Mouse (Mus musculus) kidney, adult 9 months (tissue): ENCODE measurements around the gene S100a4.
A peak's percentile ranks its signal among the peaks of the same experiment; 100 is the strongest.

Source experiments
- DNase-seq: peaks from one replicate; pipeline ENCODE4 v3.0.0; 2022

The S100a4 gene

DNA sequence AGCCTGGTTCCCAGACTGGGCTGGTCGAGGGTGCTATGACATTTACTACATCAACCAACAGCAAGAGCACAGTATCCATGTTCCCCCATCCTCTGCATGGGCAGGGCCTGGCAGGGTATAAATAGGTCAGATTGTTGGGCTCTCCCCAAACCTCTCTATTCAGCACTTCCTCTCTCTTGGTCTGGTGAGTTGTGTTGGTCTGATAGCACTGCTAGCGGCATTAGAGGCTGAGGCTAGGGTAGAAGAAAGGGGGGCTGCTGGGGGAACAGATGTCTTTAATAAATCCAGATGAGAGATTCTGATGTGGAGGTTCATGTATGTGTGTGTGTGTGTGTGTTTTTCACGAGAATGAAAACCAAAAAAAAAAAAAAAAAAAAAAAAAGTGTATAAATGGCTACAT is at the start of gene S100a4:
TSS of gene S100a4 (plus strand) at position 149 of the 400 bp plus-strand sequence.
- no peak for DNase-seq

DNA sequence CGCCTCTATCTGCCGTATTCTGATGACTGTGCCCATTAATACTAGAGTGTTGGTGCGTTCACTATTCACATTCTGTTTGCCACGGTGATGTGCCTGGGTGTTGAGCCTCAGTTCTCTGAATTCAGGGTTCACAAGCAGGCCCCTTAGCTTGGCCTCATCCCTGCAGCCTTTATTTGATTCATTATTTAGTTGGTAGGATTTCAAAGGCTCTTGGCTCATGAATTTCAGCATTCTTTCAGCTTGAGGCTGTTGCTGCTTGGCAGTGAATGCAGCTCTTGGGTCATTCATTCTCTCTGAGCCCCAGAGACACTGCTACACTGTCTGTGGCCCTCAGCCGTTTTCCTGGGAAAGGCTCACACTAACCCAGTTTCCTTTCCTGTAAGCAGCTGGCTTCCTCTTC is 47.6 kb upstream of the S100a4 start:
- no peak for DNase-seq

DNA sequence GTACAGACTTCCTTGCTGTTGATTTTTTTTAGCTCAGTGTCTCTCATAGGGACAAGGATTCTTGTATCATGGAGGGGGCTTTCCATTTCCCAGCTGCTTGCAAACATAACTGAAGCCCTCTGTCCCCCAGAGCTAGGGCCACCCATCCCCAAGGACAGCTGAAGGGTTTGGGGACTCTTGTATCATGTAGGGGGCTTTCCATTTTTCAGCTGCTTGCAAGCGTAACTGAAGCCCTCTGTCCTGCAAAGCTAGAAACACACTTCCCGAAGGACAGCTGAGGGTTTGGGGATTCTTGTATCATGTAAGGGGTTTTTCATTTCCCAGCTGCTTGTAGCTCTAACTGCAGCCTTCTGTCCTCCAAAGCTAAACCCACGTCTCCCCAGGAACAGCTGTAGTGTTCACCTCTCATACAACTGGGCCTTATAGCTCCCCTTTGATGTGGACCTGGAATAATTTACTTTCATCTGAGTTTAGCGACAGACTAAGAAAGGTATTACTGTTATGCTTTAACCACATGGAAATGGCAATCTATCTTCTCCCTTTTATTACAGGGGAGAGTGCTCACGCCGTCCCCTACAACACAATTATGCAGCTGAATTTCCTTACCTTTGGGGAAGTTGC is 43.5 kb upstream of the S100a4 start, which contains the start of gene S100a3:
TSS of gene S100a3 (plus strand) at position 571 of the 621 bp plus-strand sequence.
- no peak for DNase-seq

DNA sequence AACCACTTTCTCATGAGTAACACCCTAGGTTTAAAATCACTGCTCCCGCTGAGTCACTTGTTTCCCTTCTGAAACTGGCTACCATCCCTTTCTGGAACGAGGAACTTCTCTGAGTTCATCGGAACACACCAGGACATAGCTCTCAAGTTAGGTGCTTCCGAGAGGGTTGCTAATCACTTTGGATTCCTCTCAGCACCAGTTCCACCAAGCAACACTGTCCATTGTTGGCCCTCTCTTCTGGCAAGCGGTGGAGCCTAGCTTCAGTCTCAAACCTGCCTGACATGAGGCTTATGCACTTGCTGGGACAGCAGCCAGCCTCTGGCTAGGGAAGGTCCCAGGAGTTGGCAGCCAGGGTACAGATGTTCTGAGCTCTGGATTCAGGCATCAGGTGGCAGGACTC is 28.9 kb upstream of the S100a4 start:
- DNase-seq: no peak

DNA sequence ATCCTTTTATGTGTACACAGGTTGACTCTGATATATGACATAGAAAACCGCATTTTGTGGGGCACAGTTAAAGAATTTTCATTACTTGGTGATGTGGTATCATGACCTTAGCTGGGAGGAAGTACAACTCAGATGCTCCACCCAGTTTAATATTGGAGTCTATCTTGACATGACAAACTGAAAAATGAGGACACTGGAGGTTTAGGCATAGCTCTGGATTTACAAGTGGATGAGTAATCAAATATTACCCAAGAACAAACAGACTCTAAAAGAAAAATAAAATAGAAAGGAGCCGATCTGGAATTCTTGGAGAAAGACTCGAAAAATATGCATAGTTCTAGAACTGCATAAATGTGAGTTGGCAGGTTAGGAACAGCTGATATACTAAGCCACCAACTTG is 28.3 kb upstream of the S100a4 start:
- no peak for DNase-seq

DNA sequence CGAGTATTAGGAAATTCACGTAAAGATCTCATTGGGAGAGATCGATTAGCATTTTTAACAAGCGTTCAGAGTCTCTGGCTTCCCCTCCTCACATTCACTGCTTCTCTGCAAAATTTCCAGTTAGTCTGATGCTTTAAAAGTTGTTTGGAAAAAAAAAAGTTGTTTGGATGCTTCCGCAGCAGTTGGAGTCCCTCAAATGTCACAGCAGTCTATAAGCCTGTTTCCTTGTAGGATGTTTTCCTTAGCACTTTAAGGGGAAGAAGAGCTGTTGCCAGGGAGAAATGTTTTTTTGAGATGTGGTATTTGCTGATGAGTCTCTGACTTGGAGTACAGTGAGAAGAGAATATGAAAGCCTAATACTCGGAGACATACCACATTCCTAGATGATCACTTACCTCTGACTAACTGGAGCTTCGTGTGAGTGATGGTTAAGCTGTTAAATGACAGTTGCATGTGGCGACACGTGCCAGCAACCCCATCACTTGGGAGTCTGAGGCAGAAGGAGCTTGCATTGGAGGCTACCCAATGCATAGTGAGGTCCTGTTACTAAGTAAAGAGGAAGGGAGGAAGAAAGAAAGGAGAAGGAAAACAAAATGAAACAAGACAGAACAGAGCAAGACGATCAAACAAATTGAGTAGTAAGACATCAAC is 27.1 kb upstream of the S100a4 start:
- DNase-seq: no peak

DNA sequence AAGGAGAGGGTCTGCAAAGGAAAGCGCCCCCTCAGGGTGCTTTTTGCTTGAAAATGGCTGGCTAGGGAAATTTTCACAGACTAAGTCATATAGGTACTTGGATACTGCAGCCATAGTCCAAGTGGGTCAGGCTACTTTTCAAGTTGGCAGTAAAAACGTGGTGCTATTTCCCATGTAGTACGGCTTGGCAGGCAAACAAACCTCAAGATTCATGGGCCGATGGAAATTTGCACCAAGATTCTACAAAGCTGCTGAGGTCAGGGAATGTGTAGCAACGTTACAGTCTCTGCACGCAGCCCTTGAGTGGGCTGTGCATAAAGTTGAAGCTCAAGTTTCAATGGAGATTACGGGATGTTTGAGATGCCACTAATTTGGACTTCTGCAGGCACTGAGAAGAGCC is 24.1 kb upstream of the S100a4 start:
- DNase-seq: no peak

DNA sequence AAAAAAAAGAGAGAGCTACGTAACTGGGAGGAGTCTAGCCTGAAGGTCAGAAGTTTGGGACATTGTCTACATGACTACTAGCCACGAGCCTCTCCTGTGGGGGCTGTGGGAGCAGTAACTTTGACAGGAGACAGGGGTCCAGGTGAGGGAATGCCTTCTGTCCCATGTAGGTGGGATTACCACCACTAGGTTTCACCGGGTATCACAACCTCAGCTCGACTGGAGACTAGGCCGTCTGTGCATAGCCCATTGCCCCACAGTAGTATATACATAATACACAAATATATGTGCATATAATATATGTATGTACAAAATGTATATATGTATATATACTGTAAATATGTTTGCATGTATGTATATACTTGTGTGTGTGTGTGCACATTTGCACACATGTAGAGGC is 22.4 kb upstream of the S100a4 start:
- DNase-seq: no peak

DNA sequence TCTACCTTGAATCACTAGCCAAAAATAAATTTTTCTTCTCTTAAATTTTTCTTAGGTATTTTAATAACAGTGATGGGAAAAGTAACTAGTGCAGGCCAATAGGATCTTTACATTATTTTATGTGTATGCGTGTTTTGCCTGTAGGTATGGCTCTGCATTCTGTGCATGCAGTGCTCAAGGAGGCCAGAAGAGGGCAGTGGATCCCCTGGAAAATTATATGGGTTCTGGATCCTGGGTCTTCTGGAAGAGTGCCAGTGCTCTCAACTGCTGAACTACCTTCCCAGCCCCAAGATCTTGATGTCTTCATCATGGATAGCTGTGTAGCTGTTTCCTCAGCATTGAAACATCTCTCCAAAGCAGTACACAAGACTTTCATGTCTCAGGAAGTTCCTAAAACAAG is 21.4 kb upstream of the S100a4 start:
- DNase-seq: no peak

DNA sequence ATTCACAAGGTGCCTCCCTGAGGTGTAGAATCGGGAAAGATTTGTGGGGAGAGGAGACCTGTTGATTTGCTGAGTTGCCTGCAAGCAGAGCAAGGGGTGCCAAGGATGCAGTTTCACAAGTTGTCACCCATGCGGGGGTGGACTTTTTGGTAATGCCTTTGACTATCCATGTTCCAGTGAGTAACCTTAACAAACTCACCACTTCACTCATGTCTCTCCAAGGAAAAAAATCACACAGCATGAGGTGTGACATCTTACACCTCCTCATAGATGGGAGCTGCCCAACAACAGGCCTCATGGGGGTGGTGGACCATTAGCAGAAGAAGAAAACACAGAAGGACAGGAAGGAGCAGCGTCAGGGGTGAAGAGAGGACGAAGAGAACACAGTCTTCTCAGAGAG is 21.0 kb upstream of the S100a4 start:
- no peak for DNase-seq

DNA sequence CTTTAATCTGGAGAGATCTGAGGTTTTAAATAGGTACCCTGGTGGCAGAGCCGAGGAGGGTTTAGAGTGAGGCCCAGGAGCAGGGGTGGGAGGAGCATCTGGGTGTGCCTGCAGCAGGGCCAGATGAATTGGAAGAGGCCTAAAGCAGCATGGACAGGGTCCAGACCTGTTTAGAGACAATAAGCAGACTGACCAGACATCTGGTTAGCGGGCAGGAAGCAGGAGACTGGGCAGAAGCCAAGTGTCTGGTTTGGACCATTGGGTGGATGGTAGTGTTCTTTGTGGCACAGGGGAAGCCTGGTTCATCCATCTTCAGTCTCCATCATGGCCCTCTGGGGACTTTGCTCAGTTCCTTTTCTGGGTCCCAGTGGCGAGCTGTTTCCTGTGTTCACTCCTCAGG is 19.7 kb upstream of the S100a4 start:
- peak; percentile 56 for DNase-seq

DNA sequence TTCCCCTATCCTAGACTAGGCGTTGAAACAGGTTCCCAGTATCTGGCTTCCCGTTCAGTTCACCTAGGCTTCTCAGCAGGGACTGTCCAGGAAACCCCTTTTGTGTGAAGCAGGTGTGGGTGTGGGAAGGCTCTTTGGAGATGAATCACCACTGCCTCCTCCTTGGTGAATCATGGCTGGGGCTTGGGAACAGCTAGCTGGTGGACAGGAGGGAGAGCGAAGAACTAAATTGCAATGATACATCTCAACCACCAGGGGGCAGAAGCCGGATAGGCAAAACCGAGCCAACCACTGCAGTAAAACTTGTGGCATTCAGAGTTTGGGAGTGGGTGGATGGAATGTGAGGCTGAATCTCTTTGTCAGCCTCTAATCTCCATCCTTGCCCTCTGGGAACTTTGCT is 18.0 kb upstream of the S100a4 start:
- DNase-seq: peak; percentile 54

DNA sequence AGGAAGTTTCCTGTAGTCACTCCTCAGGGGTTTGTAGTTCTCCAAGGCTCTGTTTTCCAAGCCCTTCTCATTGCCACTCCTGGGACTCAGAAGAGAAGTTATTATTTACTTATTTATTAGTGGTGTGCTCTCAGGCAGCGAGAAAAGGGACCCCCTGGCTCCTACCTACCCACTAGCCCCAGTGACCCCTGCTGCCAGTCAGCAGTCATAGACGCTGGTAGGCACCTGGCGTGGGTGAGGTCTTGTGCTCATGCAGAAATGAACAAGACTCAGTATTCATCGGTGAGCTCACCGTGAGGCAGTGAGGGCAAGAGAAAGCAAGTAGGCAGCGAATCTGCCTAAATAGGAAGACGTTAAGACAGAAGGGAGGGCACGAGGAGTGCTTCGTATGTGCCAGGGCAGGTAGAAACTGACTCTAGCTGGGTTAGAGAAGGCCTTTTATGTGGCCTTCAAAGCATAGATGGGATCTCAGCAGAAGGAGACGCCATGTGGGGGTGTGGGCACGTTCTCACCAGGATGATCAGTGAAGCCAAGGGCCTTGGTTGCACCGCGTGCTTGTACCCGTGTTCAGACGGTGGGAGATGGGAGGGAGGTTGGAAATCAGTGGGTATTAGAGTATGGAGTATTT is 17.4 kb upstream of the S100a4 start:
- no peak for DNase-seq

DNA sequence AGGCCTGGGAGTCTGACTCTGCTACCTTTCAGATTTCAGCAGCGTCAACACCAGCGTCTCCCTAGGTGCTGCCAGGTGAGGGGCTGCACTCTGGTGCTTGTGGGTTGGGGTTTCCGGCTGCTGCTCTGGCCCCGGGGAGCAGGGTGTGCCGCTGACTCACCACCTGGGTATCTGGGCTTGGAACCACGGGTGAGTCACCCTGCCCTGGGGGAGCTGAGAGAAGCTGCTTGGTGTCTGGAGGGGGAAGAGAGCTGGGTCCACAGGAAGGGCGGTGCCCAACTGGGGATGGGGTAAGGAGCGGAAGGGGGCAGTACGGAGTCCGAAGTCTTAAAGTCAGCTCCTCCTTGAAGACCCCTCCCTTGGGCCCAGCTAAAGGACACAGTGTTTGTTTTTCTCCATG is 16.7 kb upstream of the S100a4 start:
- peak; percentile 38 for DNase-seq

DNA sequence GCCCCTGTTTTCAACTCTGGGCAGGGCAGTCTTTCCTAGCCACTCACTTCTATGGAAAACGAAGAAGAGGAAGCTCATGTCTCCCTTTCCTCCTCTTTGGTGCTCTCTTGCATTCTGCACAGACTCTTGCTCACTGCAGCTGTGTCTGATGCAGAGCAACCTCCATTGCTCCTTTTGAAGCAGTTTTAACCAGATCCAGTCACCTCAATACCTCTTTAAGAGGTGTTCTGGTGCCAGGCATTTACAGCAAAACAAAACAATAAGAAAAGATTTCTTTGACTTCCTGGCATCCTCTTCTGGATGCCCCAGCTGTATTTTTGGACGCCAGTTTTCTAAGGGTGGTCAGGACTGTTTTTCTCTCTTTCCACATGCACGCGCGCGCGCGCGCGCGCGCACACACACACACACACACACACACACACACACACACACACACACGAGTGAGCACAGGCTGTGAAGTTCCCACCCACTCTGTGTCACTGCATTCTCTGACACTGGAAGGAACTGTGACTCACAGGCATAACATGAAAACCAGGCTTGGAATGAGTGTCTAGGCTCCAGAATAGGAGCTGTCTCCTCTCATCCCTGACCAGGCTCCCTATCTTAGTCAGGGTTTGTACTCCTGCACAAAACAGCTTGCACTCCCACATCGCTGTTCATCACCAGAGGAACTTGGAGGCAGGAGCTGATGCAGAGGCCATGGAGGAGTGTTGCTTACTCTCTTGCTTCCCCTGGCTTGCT is 16.0 kb upstream of the S100a4 start:
- DNase-seq: no peak

DNA sequence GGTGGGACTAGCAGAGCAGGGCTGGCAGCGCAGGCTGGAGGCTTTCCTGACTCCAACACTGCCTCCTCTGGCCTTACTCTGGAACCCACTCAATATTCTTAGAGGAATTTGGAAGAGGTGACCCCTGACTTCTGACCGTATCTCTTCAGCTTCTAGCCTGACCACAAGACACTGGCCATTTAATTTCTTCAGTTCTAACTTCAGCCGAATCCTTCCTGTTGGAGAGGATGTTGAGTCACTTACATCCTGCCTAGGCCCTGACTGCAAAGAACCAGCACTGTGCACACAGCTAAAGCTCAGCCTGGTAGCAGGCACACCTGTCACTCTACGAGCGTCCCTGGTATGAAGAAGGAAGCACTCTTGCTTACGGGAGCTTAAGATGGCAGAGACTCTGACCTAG is 14.2 kb upstream of the S100a4 start:
- peak; percentile 33 for DNase-seq

DNA sequence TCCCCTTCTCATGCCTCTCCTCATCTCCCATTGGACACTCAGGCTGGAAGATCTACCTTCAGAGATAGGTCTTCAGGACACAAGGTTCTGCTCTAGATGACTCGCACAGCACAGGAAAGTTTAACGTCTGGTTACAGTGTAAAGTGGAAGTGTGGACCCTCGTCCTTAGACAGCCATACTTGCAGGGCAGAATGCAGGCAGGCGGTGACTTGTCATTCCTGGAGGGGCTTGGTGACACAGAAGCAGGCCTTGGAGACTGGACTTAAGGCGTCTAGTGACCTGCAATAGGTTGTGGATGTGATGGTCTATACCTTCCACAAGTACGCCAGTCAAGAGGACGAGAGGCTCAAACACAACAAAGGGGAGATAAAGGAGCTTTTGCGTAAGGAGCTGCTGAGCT is 13.6 kb upstream of the S100a4 start, which contains the start of gene S100a2:
TSS of gene S100a2 (plus strand) at position 301 of the 400 bp plus-strand sequence.
- DNase-seq: no peak

DNA sequence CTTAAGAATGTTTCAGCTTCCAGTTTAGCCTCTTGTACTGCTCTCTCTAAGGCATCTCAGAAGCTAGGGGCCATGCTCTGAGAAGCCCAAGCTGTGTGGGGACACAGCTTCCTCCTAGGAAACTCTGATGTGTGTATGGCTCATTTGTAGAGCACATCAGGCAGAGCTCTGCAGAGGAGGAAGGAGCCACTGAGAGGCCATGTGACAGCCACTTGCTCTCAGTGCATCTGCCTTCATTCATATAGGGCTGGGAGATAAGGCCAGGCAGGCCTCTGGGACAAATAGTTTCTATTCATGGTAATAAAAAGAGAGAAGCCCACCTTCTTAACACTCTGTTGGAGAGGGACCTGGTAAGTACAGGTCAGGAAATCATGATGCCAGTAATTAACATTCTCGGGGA is 9.1 kb upstream of the S100a4 start:
- no peak for DNase-seq

DNA sequence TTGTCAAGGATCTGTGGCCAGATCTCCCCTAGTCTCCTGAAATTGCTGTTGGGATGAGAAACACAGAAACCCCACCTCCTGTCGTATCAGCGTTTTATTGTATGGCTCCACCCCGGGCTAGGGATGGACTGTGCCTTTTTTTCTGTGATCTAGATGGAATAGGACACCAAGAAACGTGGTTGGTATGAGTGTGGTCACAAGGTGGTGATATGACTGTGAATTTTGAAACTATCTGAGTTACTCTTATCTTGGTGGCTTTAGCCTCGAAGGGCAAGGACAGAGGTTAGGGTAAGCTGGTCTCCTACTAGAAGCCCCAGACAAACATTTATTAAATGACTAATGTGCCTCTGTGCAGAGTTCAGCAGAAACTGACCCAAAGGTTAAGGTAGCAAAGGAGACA is 8.0 kb upstream of the S100a4 start:
- DNase-seq: no peak

DNA sequence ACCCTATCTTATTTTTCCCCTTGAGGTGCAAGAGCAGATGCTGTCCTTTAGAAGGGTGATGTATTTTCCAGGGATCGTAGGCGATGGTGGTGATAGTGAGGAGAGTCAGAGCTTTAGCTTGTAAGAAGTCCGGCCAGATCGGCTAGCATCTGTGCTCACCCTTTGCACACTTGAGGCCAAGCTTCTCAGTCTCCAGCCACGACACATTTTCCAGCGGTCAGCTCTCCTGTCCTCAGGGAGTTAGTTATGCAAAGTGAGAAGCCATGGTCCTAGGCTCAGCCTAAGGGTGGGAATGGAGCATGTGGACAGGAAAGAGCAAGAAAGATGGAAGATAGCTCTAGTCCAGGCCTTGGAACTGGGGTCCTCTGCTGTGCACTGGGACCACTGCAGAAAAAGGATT is 6.8 kb upstream of the S100a4 start:
- no peak for DNase-seq

DNA sequence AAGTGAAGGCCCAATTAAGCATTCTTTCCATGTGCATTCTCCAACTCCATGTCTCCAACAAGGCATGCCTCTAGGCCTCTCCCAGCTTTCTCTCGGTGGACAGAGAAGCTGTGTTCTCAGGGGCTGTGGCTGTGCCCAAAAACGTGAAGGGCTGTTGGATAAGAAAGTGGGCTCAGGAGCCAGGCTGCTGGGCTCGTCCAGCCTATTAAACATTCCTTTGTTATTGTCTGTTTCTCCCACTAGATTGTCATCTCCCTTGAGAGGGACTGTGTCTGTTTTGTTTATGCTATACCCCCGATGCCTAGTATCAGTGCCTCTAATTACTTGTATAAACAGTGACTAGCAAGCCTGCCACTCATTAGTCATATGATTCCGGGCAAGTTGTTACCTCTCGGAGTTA is 5.8 kb upstream of the S100a4 start:
- no peak for DNase-seq

DNA sequence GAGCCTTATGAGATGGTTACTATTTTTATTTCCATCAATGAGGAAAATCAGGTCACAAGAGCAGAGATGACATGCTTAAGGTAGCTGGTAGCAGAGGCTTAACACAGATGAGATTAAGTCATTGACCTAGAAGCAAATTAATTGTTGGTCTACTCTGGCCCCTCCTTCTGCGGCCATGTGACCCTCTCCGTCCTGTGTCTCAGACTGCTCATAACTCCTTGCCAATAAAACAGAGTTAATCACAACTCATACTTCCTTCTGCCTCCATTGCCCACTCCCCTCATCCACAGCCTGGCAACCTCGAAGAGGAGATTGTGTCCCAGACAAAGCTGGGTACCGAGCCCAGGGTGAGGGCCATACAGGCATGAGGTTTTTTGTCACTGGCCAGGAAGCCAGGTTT is 5.4 kb upstream of the S100a4 start:
- no peak for DNase-seq

DNA sequence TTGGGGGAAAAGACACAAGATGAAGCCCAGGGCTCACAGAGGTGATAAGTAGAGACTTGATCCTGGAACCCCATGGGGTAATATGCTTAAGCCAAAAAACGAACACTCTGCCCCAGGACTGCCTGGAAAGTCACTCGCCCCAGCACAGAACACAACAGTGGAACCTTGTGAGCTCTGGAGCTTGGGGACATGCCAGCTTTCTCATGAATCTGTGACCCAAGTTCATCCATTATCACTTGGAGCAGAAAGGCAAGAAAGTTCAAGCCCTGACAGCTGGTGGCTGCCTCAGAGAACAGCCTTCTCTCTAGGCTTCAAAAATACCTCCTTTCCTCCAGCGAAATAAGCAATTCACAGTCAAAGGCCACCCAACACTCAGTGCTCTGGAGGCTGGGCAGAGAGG is 4.2 kb upstream of the S100a4 start:
- DNase-seq: peak; percentile 24

DNA sequence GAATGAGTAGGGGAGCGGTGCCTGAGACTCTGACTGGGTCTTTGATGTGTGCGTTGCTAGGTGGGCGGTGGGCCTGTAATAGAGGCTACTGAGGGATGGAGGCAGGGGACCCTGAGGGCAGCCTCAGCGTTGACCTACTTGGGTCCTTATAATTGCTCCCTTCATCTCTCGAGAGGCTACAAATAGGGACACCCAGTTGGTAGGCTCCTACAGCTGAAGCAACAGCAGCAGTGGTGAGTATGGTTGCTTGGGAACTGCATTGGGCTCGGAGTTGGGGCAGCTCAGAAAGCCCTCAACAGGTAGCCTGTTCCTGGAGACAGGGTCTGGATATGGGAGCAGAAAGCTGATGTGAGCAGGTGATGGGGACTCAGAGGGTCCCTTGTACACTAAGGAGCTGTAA is 3.5 kb upstream of the S100a4 start:
- DNase-seq: no peak
